Mouse (Mus musculus): ENCODE data around the gene Gcsam. TPM values are rescaled to one million over a fixed set of nuclear protein-coding genes. Genes with fewer than 3 reads are reported as not detected.

The Gcsam gene
- polyA plus RNA-seq, 1 experiment from 2014 or later = not detected

GRCm38 (mm10) chr16:45654465-45654864 is 44.3 kb downstream of the Gcsam start:
- Histone ChIP-seq H3K4me1 (replicated peaks; ENCODE audit: control insufficient read depth, insufficient read depth, low read length) (no peaks in the 10 kb centered on the region; the same call in 1 of the 2 replicates), H3K27ac (ENCODE audit: low read depth, low read length) (no peak overlapping the region), H3K4me3 (ENCODE audit: low read depth, low read length) (no peak overlapping the region), H3K4me2 (ENCODE audit: low read depth, low read length, severe bottlenecking) (no peak overlapping the region), H3K27me3 (ENCODE audit: control insufficient read depth, insufficient read depth, low read length) (peaks cover 4% of the 10 kb centered on the region; the same call in 1 of the 2 replicates), H3K9me3 (ENCODE audit: control insufficient read depth, low read length) (no peaks in the 10 kb centered on the region), H3K36me3 (ENCODE audit: control insufficient read depth, insufficient read depth, low read length) (no peaks in the 10 kb centered on the region), H3K9ac (ENCODE audit: low read length) (no peak overlapping the region)
- no peak for DNase-seq (ENCODE audit: low spot score)
- 62% methylated on average over 9 of the region's 9 CpGs for WGBS
- ATAC-seq (replicated peaks; ENCODE audit: low FRiP score) = no peak

GRCm38 (mm10) chr16:45657574-45658159 is 47.5 kb downstream of the Gcsam start:
- H3K27ac ChIP-seq (ENCODE audit: low read depth, low read length) = no peak overlapping the region
- H3K27me3 ChIP-seq (ENCODE audit: control insufficient read depth, insufficient read depth, low read length) = peaks cover 4% of the 10 kb centered on the region; the same call in 1 of the 2 replicates
- DNase-seq (ENCODE audit: low spot score) (no peak), ATAC-seq (replicated peaks; ENCODE audit: low FRiP score) (no peak)
- no peak overlapping the region for H3K4me3 ChIP-seq (ENCODE audit: low read depth, low read length)
- 93% methylated on average over 12 of the region's 12 CpGs for WGBS
- no peaks in the 10 kb centered on the region for H3K36me3 ChIP-seq (ENCODE audit: control insufficient read depth, insufficient read depth, low read length)
- no peaks in the 10 kb centered on the region for H3K9me3 ChIP-seq (ENCODE audit: control insufficient read depth, low read length)
- no peaks in the 10 kb centered on the region; the same call in 1 of the 2 replicates for H3K4me1 ChIP-seq (replicated peaks; ENCODE audit: control insufficient read depth, insufficient read depth, low read length)
- H3K9ac ChIP-seq (ENCODE audit: low read length) = no peak overlapping the region
- no peak overlapping the region for H3K4me2 ChIP-seq (ENCODE audit: low read depth, low read length, severe bottlenecking)

DNA sequence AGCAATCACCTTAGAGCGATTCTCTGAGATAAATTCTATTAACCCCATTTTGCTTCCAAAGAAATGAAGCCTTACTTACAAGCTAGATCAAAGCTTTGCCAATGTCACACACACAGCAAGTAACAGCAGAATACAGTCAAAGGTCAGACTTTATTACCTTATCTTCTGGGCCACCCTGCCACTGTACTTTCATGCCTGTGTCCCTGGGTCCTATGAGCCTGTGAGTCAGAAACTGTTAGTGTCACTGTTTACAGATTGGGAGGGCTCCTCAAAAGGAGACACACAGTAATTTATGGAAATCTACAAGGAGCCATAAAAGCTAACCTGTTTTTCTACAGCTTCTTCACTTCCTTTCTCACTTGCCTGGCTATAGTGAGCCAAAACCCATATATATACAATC is 48.1 kb downstream of the Gcsam start:
- no peaks in the 10 kb centered on the region for H3K36me3 ChIP-seq (ENCODE audit: control insufficient read depth, insufficient read depth, low read length)
- no peak for ATAC-seq (replicated peaks; ENCODE audit: low FRiP score)
- H3K27ac ChIP-seq (ENCODE audit: low read depth, low read length) = no peak overlapping the region
- H3K27me3 ChIP-seq (ENCODE audit: control insufficient read depth, insufficient read depth, low read length) = peaks cover 2% of the 10 kb centered on the region; the same call in 1 of the 2 replicates
- no peak for DNase-seq (ENCODE audit: low spot score)
- no peaks in the 10 kb centered on the region; the same call in 1 of the 2 replicates for H3K4me1 ChIP-seq (replicated peaks; ENCODE audit: control insufficient read depth, insufficient read depth, low read length)
- no peak overlapping the region for H3K9ac ChIP-seq (ENCODE audit: low read length)
- no peaks in the 10 kb centered on the region for H3K9me3 ChIP-seq (ENCODE audit: control insufficient read depth, low read length)
- H3K4me3 ChIP-seq (ENCODE audit: low read depth, low read length) = no peak overlapping the region
- no peak overlapping the region for H3K4me2 ChIP-seq (ENCODE audit: low read depth, low read length, severe bottlenecking)
- 88% methylated on average over 1 of the region's 1 CpGs for WGBS

GRCm38 (mm10) chr16:45659596-45659995 is 49.4 kb downstream of the Gcsam start:
- WGBS = 91% methylated on average over 4 of the region's 4 CpGs
- no peak for DNase-seq (ENCODE audit: low spot score)

GRCm38 (mm10) chr16:45662381-45662780 is 52.2 kb downstream of the Gcsam start:
- no peak overlapping the region for H3K4me2 ChIP-seq (ENCODE audit: low read depth, low read length, severe bottlenecking)
- no peak overlapping the region for H3K9ac ChIP-seq (ENCODE audit: low read length)
- DNase-seq (ENCODE audit: low spot score) (no peak), ATAC-seq (replicated peaks; ENCODE audit: low FRiP score) (no peak)
- H3K36me3 ChIP-seq (ENCODE audit: control insufficient read depth, insufficient read depth, low read length) = no peaks in the 10 kb centered on the region
- no peaks in the 10 kb centered on the region for H3K27me3 ChIP-seq (ENCODE audit: control insufficient read depth, insufficient read depth, low read length)
- H3K4me3 ChIP-seq (ENCODE audit: low read depth, low read length) = no peak overlapping the region
- no peaks in the 10 kb centered on the region for H3K4me1 ChIP-seq (replicated peaks; ENCODE audit: control insufficient read depth, insufficient read depth, low read length)
- H3K27ac ChIP-seq (ENCODE audit: low read depth, low read length) = no peak overlapping the region
- no peaks in the 10 kb centered on the region for H3K9me3 ChIP-seq (ENCODE audit: control insufficient read depth, low read length)

More at GRCm38 (mm10) chr16:45659596-45659995, 49.4 kb downstream of the Gcsam start:
- no peak for ATAC-seq (replicated peaks; ENCODE audit: low FRiP score)
- Histone ChIP-seq H3K4me3 (ENCODE audit: low read depth, low read length) (no peak overlapping the region), H3K27me3 (ENCODE audit: control insufficient read depth, insufficient read depth, low read length) (no peaks in the 10 kb centered on the region), H3K4me1 (replicated peaks; ENCODE audit: control insufficient read depth, insufficient read depth, low read length) (no peaks in the 10 kb centered on the region), H3K36me3 (ENCODE audit: control insufficient read depth, insufficient read depth, low read length) (no peaks in the 10 kb centered on the region), H3K9ac (ENCODE audit: low read length) (no peak overlapping the region), H3K4me2 (ENCODE audit: low read depth, low read length, severe bottlenecking) (no peak overlapping the region), H3K9me3 (ENCODE audit: control insufficient read depth, low read length) (no peaks in the 10 kb centered on the region), H3K27ac (ENCODE audit: low read depth, low read length) (no peak overlapping the region)

GRCm38 (mm10) chr16:45666136-45666535 is 56.0 kb downstream of the Gcsam start:
- no peak overlapping the region for H3K4me2 ChIP-seq (ENCODE audit: low read depth, low read length, severe bottlenecking)
- H3K4me3 ChIP-seq (ENCODE audit: low read depth, low read length) = no peak overlapping the region
- WGBS = 82% methylated on average over 2 of the region's 2 CpGs
- ATAC-seq (replicated peaks; ENCODE audit: low FRiP score) (no peak), DNase-seq (ENCODE audit: low spot score) (no peak)
- no peak overlapping the region for H3K9ac ChIP-seq (ENCODE audit: low read length)
- H3K36me3 ChIP-seq (ENCODE audit: control insufficient read depth, insufficient read depth, low read length) = no peaks in the 10 kb centered on the region
- H3K4me1 ChIP-seq (replicated peaks; ENCODE audit: control insufficient read depth, insufficient read depth, low read length) = no peaks in the 10 kb centered on the region
- H3K27me3 ChIP-seq (ENCODE audit: control insufficient read depth, insufficient read depth, low read length) = no peaks in the 10 kb centered on the region
- no peak overlapping the region for H3K27ac ChIP-seq (ENCODE audit: low read depth, low read length)
- no peaks in the 10 kb centered on the region for H3K9me3 ChIP-seq (ENCODE audit: control insufficient read depth, low read length)

DNA sequence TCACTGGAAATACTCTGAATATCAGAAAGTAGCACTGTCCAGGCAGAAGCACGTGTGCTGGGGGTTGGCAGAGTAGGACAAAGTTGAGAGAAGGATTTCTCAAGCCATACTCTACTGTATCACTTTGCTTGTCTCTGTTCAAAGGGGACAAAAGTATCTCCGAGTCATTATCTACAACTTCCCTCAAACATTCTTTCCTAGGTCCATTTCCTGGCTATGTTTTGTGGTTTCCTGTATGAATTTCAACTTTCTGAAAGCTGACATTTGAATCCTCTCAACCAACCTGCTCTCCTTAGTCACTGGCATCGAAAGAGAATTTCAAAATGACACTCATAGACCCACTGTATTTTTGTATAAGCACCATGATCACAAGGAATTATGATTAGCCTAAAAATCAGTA is 58.0 kb downstream of the Gcsam start:
- no peaks in the 10 kb centered on the region for H3K36me3 ChIP-seq (ENCODE audit: control insufficient read depth, insufficient read depth, low read length)

DNA sequence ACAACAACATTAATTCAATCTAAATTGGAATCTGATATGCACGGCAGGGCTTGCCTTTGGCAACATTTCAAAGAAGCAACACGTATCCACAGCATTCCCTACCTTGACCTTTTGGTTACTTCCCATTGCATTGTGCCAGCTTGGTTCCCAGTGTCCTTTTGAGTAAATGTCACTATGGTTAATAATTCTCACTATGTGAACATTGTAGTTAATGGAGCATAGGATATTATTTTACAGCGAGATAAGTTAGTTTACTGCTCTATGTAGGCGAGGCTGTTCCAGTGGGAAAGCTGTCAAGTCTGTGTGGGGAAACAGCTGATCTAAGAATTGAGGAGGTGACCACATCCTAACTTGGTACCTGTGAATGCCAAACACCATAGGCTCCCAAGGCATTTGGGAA is 59.8 kb downstream of the Gcsam start:
- Histone ChIP-seq H3K9me3 (ENCODE audit: control insufficient read depth, low read length) (no peaks in the 10 kb centered on the region), H3K9ac (ENCODE audit: low read length) (no peak overlapping the region), H3K4me2 (ENCODE audit: low read depth, low read length, severe bottlenecking) (no peak overlapping the region), H3K4me3 (ENCODE audit: low read depth, low read length) (no peak overlapping the region), H3K27ac (ENCODE audit: low read depth, low read length) (no peak overlapping the region), H3K27me3 (ENCODE audit: control insufficient read depth, insufficient read depth, low read length) (no peaks in the 10 kb centered on the region), H3K4me1 (replicated peaks; ENCODE audit: control insufficient read depth, insufficient read depth, low read length) (no peaks in the 10 kb centered on the region), H3K36me3 (ENCODE audit: control insufficient read depth, insufficient read depth, low read length) (no peaks in the 10 kb centered on the region)
- ATAC-seq (replicated peaks; ENCODE audit: low FRiP score) (no peak), DNase-seq (ENCODE audit: low spot score) (no peak)
- 77% methylated on average over 4 of the region's 4 CpGs for WGBS

More for the DNA sequence above, 58.0 kb downstream of the Gcsam start:
- Histone ChIP-seq H3K4me1 (replicated peaks; ENCODE audit: control insufficient read depth, insufficient read depth, low read length) (no peaks in the 10 kb centered on the region), H3K27me3 (ENCODE audit: control insufficient read depth, insufficient read depth, low read length) (no peaks in the 10 kb centered on the region), H3K4me3 (ENCODE audit: low read depth, low read length) (no peak overlapping the region), H3K9ac (ENCODE audit: low read length) (no peak overlapping the region), H3K27ac (ENCODE audit: low read depth, low read length) (no peak overlapping the region), H3K4me2 (ENCODE audit: low read depth, low read length, severe bottlenecking) (no peak overlapping the region), H3K9me3 (ENCODE audit: control insufficient read depth, low read length) (no peaks in the 10 kb centered on the region)
- WGBS = 65% methylated on average over 3 of the region's 3 CpGs
- ATAC-seq (replicated peaks; ENCODE audit: low FRiP score) = no peak
- DNase-seq (ENCODE audit: low spot score) = no peak
